In the genomic region with DNA sequence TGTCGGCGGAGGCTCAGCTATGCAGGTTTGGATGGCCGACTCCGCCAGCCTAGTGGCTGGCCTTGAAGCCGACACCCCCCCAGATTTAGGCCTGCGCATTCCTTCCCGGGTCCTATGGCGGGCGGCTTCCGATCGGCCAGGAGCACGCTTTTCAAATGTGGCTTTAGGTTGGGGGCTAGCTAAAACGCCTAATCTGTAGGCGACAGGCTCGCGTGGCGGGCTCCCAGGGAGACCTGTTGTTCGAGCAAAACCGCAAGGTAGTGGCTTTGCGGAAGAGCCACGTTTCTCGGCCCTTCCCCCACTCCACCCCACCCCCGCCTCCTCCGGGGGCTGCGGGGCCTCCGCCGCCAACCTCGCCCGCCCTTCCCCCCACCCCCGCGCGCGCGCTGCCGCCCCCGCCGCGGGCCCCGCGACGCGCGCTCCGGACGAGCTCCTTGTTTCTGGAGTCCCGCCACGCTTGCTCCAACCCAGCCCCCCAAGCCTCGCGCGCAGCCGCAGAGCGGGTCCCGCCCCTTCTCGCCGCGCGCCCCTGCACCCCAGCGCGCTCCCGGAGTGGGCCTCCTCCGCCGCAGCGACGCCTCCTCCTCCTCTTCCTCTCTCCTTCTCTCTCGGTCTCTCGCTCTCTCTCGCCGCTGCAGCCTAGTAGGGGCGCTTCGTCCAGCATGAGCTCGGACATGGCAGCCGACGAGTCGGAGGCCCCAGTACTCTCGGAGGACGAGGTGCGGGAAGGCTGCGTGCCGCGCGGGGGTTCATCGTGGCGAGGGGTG, we compare ENCODE assay signal across 8 mouse cellular contexts. TPM values are rescaled to one million over a fixed set of nuclear protein-coding genes. Genes with fewer than 3 reads are reported as not detected.
A peak's percentile ranks its signal among the peaks of the same experiment; 100 is the strongest.
DNase-seq lines count a peak whose midpoint lies in the region; ATAC-seq and TF ChIP-seq lines count a peak whose summit lies in the region.

A gene (plus strand): TSS at position 452 of the 767 bp plus-strand sequence.

- peaks cover 4% of the 10 kb centered on the region; the same call in 1 of the 2 replicates for H3K36me3 ChIP-seq in hindbrain, embryonic 11.5 days (ENCODE audit: control insufficient read depth, insufficient read depth, low read length)
- no peaks in the 10 kb centered on the region for H3K36me3 ChIP-seq in lung, postnatal 0 days (ENCODE audit: insufficient read depth, low read length)

- H3K9me3 ChIP-seq in hindbrain, embryonic 11.5 days (ENCODE audit: control insufficient read depth, low read length) = no peaks in the 10 kb centered on the region
- H3K9me3 ChIP-seq in lung, postnatal 0 days (ENCODE audit: low read length) = no peaks in the 10 kb centered on the region

- H3K27me3 ChIP-seq in hindbrain, embryonic 11.5 days (ENCODE audit: control insufficient read depth, insufficient read depth, low read length) = no peaks in the 10 kb centered on the region
- H3K27me3 ChIP-seq in lung, postnatal 0 days (replicated peaks; ENCODE audit: insufficient read depth, low read length) = no peaks in the 10 kb centered on the region

- peaks cover 11% of the 10 kb centered on the region for H3K4me1 ChIP-seq in hindbrain, embryonic 11.5 days (replicated peaks; ENCODE audit: control insufficient read depth, insufficient read depth, low read length)
- peaks cover 9% of the 10 kb centered on the region; the same call in 1 of the 2 replicates for H3K4me1 ChIP-seq in lung, postnatal 0 days (ENCODE audit: insufficient read depth, low read depth, low read length)

- H3K4me2 ChIP-seq in hindbrain, embryonic 11.5 days (replicated peaks; ENCODE audit: low read depth, low read length) = peak within 1 kb of the TSS; percentile 66
- peak within 1 kb of the TSS; percentile 63 for H3K4me2 ChIP-seq in lung, postnatal 0 days (replicated peaks; ENCODE audit: low read depth, low read length)

- peak; percentile 97 for DNase-seq in NIH3T3 (ENCODE audit: low read depth)
- peak; percentile 95 for DNase-seq in cerebellum, adult 9-11 months
- DNase-seq in frontal cortex, postnatal 10 days (ENCODE audit: low spot score in 2 of 2) = peak; percentile 89 to 94
- peak; percentile 97 for DNase-seq in hindbrain, embryonic 11.5 days (ENCODE audit: low spot score)
- DNase-seq in layer of hippocampus, postnatal 10 days (ENCODE audit: low spot score in 2 of 2) = peak; percentile 96 to 98
- DNase-seq in lung, postnatal 0 days (ENCODE audit: low spot score) = peak; percentile 96
- DNase-seq in ovary, postnatal 36 days (ENCODE audit: low spot score) = peak; percentile 98
- peak; percentile 97 for DNase-seq in thymus, postnatal 14 days

- peak within 1 kb of the TSS; percentile 99 for H3K9ac ChIP-seq in hindbrain, embryonic 11.5 days (ENCODE audit: low read depth, low read length)
- H3K9ac ChIP-seq in lung, postnatal 0 days (replicated peaks; ENCODE audit: low read depth) = peak within 1 kb of the TSS; percentile 98

- H3K4me3 ChIP-seq in hindbrain, embryonic 11.5 days (ENCODE audit: low read depth, low read length) = peak within 1 kb of the TSS; percentile 99
- peak within 1 kb of the TSS; percentile 91 for H3K4me3 ChIP-seq in lung, postnatal 0 days (ENCODE audit: low read depth, low read length)

- TF ChIP-seq CTCF in lung, postnatal 0 days (IDR thresholded peaks at IDR 0.05) = peak; percentile 20

- peak; percentile 90 for ATAC-seq in hindbrain, embryonic 11.5 days (ENCODE audit: low FRiP score)
- ATAC-seq in lung, postnatal 0 days = peak; percentile 91

- under 1% methylated on average over 49 of the region's 83 CpGs for WGBS in hindbrain, embryonic 11.5 days
- WGBS in lung, postnatal 0 days = under 1% methylated on average over 38 of the region's 83 CpGs

- TF ChIP-seq EP300 in lung, postnatal 0 days (IDR thresholded peaks at IDR 0.05) = no peak

- peak within 1 kb of the TSS; percentile 99 for H3K27ac ChIP-seq in hindbrain, embryonic 11.5 days (ENCODE audit: low read depth, low read length)
- H3K27ac ChIP-seq in lung, postnatal 0 days (ENCODE audit: low read length) = peak within 1 kb of the TSS; percentile 99

RNA-seq across cellular contexts. Expression of the gene that starts here (rescaled TPM):
- polyA plus RNA-seq in hindbrain, embryonic 11.5 days (2014; fragmentation: Nextera tagmentation; extraction: Ambion mirVana) = 708 and 779 TPM in 2 replicates
- 100 to 1,000 TPM; 342 to 359 TPM for total RNA-seq in layer of hippocampus, postnatal 10 days (2021)
- 264 and 334 TPM in 2 replicates for polyA plus RNA-seq in lung, postnatal 0 days (2015; fragmentation: Nextera tagmentation; extraction: Ambion mirVana)

Comparison
In these comparisons a context has a peak if more than half of its experiments do, and no peak if none do; other contexts are left out.
1. Peak in every context shown above with its lines: DNase-seq, ATAC-seq, H3K4me3 ChIP-seq and H3K27ac ChIP-seq.